Mouse (Mus musculus) brown adipose tissue, adult 24 weeks (tissue): ENCODE measurements around the gene Rnaseh2c. TPM values are rescaled to one million over a fixed set of nuclear protein-coding genes. Genes with fewer than 3 reads are reported as not detected.

Source experiments
- H3K27ac ChIP-seq: fragments of 200-500 bp; replicated peaks from 2 replicates; pipeline ENCODE4 v1.5.1; 2012; ENCODE audit warnings: low read depth, mild to moderate bottlenecking, low read length
- H3K4me1 ChIP-seq: fragments of 200-500 bp; 2 replicates; pipeline ENCODE4 v1.6.1; 2012; ENCODE audit warnings: low read length, mixed read lengths; ENCODE audit not compliant: control insufficient read depth, insufficient read depth, insufficient read length
- H3K4me3 ChIP-seq: fragments of 200-500 bp; 2 replicates; pipeline ENCODE4 v1.5.1; 2012; ENCODE audit warnings: low read depth, mild to moderate bottlenecking, low read length, moderate library complexity; ENCODE audit not compliant: insufficient read depth
- polyA plus RNA-seq: library from polyadenylated mRNA; stranded (reverse); fragments of >200 nt; gene quantifications from 2 replicates; pipeline ENCODE4 v1.2.4, GENCODE M21; 2012; ENCODE audit not compliant: missing spikeins, insufficient read depth, insufficient read length

Gene Rnaseh2c
- polyA plus RNA-seq: 55.5 and 74.0 TPM in 2 replicates

DNA sequence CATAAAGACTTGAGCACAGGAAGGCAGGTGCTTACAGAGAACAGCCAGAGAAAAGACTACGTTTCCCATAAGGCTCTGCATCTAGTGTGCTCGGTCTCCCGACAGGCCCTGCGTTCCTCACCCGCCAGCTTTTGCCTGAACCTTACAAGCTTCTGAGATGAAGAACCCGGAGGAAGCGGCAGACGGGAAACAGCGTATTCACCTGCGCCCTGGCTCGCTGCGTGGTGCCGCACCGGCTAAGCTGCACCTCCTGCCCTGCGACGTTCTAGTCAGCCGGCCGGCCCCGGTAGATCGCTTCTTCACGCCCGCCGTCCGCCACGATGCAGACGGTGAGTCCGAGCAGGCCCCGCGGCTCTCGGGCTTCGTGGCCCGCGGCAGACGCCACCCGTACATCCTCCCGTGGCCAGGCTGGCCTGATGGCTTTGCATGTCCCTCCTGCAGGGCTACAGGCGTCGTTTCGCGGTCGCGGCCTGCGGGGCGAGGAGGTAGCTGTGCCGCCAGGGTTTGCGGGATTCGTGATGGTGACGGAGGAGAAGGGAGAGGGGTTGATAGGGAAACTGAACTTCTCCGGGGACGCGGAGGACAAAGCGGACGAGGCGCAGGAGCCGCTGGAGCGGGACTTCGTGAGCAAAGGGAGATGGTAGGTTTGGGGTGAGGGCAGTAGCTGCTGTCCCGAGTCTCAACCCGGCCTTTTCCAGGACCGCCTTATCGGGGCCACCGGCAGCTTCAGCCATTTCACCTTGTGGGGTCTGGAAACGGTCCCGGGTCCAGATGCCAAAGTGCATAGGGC lies at the start of gene Rnaseh2c:
Rnaseh2c (plus strand) TSS at position 122 of the 790 bp plus-strand sequence.
- no peak within 1 kb of the TSS; the same call in 1 of the 2 replicates for H3K27ac ChIP-seq
- H3K4me3 ChIP-seq: peak within 1 kb of the TSS; percentile 84
- peaks cover 8% of the 10 kb centered on the region for H3K4me1 ChIP-seq

DNA sequence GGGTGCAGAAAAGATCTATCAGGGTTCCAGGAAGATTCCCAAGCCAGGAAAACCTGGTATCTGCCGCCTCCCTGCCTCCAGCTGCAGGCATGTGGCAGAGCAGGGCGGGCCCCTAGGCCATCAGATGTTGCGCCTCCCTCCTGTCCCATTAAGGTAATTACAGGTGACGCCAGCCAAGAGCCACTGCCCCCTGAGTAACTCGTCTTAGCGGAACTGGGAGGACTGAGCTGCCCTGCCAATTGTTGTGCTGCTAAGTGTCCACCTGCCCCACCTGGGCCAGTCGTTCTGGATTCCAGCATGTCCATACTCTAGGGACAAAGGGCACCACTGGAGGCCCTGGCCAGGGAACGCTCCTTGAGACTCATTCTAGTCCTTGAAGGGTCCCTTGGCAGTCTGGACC lies 47.9 kb upstream of the Rnaseh2c start:
- H3K4me3 ChIP-seq: no peak overlapping the region
- H3K27ac ChIP-seq: no peak overlapping the region
- no peaks in the 10 kb centered on the region for H3K4me1 ChIP-seq

DNA sequence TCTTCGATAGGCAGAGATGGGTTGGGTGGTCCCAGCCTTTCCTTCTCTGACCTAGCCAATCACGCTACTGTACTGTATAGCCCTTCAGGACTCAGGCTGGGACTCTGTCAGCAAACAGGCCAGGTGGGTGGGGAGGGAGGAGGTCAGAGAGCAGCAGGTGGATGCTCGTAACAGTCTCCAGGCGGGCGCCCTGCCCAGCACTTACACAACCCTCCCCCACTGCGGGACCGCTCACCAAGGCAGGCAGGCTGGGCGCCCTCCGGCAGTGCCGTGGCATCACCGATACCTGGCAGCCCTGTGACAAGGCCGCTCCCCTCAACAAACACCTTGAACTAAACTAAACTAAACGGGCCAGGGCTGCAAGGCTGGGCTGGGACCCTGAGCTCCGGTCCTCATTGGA lies 47.5 kb upstream of the Rnaseh2c start:
- H3K4me1 ChIP-seq: no peaks in the 10 kb centered on the region
- H3K4me3 ChIP-seq: no peak overlapping the region
- H3K27ac ChIP-seq: no peak overlapping the region

DNA sequence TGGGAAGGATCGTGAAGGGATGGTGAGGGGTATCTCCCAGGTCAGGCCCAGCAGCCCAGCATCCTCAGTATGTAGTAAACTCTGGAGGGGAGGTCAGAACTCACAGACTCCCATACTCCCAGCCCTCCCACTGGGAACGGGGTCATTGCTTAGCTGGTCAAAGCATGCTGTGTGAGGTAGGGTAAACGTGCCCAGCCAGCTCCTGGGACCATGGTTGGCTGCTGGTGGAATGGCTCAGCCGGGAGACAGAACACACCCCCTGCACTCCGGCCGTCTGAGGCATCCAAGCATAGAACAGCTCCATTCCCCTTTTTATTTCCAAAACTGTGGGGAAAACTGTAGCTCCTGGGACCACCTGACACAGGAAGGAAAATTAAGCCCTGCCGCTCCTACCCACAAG lies 43.5 kb upstream of the Rnaseh2c start:
- H3K4me3 ChIP-seq: no peak overlapping the region

DNA sequence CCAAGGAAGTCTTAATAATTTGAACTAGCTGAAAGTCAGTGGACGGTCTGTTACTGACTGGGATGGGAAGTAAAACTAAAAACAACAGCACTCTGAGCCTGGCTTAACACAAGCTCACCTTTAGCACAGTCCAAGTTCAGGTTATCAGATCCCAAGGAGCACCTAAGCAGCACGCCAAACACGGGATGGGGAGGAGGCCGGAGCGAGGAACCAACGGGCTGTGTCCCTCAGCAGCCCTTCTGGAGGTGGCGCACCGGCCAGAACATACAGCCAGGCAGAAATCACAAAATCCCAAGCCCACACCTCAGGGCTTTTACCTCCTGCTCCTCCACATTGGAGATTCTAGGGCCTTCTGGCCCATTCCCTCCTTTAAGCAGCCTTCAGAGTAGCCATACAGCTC lies 42.9 kb upstream of the Rnaseh2c start:
- H3K4me1 ChIP-seq: peaks cover 8% of the 10 kb centered on the region; the same call in 1 of the 2 replicates
- no peak overlapping the region for H3K4me3 ChIP-seq
- no peak overlapping the region for H3K27ac ChIP-seq

More for the DNA sequence above, 43.5 kb upstream of the Rnaseh2c start:
- Histone ChIP-seq H3K4me1 (peaks cover 8% of the 10 kb centered on the region; the same call in 1 of the 2 replicates), H3K27ac (no peak overlapping the region)

DNA sequence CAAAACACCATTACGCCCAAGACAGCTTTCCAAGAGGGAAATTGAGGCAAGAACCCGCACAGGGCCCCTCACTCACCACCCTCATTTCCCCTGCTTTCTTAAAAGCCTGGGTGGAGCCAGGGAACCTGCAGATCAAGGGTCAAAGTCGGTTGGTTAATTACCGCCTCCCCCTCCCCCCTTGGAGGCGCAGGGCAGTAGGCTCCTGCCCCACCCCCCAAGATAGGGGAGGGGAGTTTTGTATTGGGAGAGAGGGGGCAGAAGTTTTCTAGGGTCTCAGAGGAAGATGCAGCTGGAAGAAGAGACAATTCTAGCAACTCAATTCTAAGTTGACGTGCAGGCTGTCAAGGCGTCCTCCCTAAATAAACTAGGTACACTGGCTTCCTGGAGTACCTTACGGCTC lies 42.4 kb upstream of the Rnaseh2c start:
- Histone ChIP-seq H3K4me3 (0 out of 2 replicates have a peak overlapping the region, but pooled peaks have one; percentile 35), H3K4me1 (peaks cover 8% of the 10 kb centered on the region; the same call in 1 of the 2 replicates), H3K27ac (no peak overlapping the region)

DNA sequence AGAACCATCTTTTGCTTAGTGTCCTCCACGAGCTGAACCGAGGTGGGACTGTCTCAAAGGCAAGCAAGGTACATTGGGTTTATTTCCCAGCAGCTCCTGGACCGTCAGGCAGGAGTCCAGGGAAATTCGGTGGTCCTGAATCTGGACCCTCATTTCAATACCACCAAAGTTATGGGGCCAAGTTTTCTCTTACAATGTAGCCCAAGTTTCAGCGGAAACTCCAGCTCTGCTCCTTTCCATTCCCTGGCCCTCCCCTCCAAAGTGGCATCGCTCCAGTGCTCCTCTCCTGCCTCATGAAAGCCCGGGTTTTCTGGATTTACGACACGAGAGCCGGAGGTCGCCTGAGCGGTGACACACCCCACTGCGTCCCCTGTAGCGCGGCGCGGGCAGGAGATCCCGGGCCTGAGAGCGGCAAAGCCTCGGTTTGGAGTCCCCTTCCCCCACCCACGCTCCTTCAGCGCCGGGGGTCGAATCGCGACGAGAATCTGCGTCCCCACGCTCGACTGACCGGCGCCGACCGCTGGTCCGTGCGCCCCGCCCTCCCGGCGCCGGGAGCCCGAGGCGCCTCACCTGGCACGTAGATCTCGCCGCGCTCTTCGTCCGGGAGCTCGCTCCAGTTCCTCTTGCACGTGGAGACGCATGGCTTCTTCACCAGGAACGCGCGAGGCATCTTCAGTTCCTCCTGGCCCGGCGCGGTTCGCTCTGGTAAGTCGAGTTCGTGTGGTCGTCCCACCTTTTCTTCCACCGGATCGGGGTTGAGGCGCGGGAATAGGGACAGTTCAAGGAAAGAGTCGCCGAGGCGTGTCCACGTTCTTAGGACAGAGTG lies 41.8 kb upstream of the Rnaseh2c start:
- Histone ChIP-seq H3K4me3 (peak overlapping the region; percentile 35), H3K27ac (no peak overlapping the region), H3K4me1 (peaks cover 8% of the 10 kb centered on the region; the same call in 1 of the 2 replicates)

DNA sequence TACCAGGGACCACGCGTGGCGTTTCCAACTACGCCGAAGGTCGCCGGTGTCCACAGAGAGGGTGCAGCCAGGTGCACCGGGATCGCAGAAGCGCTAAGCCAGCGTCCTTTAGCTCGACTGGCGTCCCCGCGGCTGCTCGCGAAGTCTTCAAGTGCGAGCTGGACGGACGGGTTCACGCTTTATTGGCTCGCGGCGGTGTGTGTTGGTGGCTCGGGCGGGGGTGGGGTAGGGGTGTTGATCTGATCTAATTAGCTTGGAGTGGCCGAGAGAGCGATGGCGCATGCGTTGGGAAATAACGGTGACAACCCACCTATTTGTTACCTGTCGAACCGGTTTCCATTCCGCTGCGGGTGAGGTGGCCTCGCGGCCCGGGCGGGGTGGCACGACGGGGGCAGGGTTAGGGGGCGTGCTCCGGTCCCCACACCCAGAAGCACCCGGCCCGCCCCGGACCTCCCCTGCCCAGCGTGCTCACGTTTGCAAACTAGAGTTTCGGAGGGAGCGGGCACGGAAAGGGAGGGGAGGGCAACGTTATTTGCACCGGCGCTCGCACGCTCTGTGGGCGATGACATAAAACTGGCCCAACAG lies 41.1 kb upstream of the Rnaseh2c start, which contains the start of gene Ovol1:
Ovol1 (minus strand) TSS at position 190 of the 585 bp plus-strand sequence.
- Histone ChIP-seq H3K4me3 (peak within 1 kb of the TSS; percentile 35), H3K27ac (no peak within 1 kb of the TSS), H3K4me1 (peaks cover 8% of the 10 kb centered on the region; the same call in 1 of the 2 replicates)

DNA sequence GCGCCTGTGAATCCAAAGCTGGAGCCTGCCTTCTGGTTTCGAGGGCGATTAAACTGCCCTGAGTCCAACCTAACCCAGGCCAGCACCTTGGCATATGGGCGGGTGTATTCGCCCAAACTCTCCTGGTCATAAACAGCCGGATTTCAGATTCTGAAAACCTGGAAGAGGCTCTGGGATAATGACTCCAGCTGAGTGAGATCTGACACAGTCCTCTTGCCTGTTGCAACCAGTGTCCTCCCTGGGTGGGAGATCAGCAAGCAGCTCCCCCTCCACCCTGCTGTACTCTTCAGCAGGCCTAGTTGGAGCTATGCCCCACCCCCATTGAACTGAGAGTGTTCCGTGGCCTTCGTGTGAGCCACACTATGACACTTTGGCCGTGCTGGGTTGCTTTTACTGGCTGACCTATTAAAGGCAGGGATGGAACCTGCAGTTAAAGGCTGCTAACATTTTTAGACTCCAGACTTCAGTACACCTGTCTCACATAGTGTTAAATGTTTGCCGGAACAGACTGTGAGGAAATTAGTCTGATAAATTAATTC lies 40.4 kb upstream of the Rnaseh2c start:
- Histone ChIP-seq H3K27ac (no peak overlapping the region), H3K4me1 (peaks cover 8% of the 10 kb centered on the region; the same call in 1 of the 2 replicates), H3K4me3 (0 out of 2 replicates have a peak overlapping the region, but pooled peaks have one; percentile 35)

DNA sequence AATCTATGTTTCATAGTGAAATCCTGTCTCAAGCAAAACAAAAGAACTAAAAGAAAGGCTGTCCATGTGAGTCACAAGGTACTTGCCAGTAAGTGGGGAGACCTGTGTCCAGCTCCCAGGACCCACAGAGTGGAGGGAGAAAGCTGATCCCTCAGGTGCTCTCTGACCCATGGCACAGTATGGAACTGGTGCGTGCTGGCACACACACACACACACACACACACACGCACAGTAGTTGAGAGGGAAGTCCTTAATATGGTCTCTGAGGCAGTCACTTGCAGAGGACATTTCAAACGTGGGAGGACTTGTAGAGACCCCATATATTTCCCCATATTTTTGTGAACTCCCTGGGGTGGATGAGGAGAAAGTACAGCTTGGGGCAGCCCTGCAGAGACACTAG lies 39.8 kb upstream of the Rnaseh2c start:
- Histone ChIP-seq H3K4me1 (peaks cover 11% of the 10 kb centered on the region; the same call in 1 of the 2 replicates), H3K4me3 (no peak overlapping the region), H3K27ac (no peak overlapping the region)

DNA sequence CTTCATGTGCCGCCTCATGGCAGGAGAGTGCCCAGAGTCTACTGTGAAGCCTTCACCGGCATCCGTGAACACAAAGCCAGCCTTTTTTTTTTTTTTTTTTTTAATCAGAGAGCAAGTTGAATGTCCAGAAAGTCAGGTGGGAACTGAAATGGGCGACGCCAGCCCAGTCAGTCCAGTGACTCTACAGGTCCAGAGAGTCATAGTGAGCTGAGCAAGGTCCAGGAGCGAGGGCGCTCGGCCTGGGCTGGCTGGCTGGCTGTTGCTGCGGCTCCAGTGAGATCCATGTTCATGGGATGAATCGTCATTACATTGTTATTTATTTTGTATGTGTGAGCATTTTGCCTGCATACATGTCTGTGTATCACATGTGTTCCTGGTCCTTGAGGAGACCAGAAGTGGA lies 38.9 kb upstream of the Rnaseh2c start:
- Histone ChIP-seq H3K4me1 (peaks cover 11% of the 10 kb centered on the region; the same call in 1 of the 2 replicates), H3K27ac (no peak overlapping the region)

DNA sequence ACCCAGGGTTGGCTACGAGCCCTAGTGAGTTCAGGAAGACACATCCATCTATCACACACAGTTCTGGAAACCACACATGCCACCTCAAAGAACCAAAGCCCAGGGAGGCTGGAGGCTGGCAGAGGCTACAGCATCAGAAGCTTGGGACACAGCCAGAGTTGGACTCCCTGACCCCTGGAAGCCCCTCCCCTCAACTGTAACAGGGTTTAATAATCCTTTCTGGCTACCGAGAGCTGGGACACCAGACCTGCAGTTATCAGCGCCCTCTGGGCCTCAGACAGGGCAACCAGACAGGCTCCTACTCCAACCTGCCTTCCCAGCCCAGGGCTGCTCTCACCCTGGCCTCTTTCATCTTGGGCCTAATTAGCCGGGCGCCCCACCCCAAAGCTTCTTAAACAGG lies 35.4 kb upstream of the Rnaseh2c start:
- H3K4me3 ChIP-seq: no peak overlapping the region
- no peak overlapping the region for H3K27ac ChIP-seq
- H3K4me1 ChIP-seq: peaks cover 4% of the 10 kb centered on the region; the same call in 1 of the 2 replicates

More for the DNA sequence above, 38.9 kb upstream of the Rnaseh2c start:
- no peak overlapping the region for H3K4me3 ChIP-seq

DNA sequence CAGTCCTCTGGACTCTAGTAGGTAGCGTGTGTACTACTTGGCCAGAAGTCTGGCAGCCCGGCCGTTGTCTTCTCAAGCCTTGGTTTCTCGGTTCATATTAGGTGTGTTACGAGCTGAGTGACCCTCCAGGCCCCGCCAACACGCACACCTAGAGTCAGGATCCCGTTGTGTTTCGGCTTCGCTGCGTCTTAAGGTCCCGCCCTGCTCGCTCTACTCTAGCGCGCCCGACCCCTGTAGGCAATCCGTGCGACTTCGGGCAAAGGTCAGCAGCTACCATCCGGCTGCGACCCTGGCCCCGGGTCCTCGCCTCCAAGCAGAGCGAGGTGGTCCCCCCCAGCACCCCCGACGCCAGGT lies 34.5 kb upstream of the Rnaseh2c start:
- Histone ChIP-seq H3K4me1 (peaks cover 4% of the 10 kb centered on the region; the same call in 1 of the 2 replicates), H3K4me3 (peak overlapping the region; percentile 97), H3K27ac (peak overlapping the region; percentile 86)

DNA sequence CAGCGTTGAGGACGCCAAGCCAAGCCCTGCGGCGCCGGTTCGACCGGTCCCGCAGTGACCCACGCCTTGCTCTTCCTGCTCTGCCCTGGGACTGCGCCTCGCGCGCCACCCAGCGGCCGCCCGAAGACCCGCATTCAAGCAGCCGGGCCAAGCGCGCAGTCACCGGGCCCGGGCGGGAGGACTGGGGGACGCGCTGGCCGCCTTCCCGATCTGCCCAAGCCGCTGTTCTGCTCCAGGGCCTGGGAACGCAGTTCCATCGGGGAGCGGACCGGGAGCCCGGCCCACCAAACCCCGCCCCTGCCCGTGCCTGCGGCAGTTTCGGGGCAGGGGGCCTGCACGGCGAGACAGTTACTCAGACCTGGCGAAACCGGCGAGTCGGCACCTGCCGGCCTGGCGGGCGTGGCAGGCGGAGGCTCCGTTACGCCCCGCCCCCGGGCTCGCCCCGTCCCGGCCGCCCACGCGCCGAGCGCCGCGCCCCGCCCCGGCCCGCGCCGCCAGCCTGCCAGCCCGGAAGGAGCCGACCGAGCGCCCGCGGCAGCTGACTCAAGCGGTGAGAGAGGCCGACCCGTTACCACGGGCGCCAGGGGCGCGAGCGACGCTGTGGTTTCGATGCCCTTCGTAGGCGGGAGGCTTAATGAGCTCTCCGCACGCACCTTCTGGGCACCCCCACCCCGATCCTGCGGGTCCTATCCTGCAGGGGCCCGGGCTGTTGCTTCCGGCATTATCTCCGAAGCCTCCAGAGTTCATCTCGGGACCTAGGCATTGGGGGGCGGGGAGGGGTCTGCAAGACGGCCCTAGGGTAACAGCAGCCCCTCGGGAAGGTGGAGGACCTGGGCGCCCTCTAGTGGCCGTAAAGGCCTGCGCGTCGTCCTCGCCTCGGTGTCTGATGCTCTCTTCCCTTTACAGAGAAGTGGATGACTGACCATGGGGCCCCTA lies 33.9 kb upstream of the Rnaseh2c start, which contains the start of gene Ap5b1:
Ap5b1 (plus strand) TSS at position 492 of the 936 bp plus-strand sequence.
- Histone ChIP-seq H3K4me1 (peaks cover 7% of the 10 kb centered on the region; the same call in 1 of the 2 replicates), H3K27ac (peak within 1 kb of the TSS; percentile 93), H3K4me3 (peak within 1 kb of the TSS; percentile 97)
